ENCODE assay signal across 8 mouse cellular contexts in the genomic region with DNA sequence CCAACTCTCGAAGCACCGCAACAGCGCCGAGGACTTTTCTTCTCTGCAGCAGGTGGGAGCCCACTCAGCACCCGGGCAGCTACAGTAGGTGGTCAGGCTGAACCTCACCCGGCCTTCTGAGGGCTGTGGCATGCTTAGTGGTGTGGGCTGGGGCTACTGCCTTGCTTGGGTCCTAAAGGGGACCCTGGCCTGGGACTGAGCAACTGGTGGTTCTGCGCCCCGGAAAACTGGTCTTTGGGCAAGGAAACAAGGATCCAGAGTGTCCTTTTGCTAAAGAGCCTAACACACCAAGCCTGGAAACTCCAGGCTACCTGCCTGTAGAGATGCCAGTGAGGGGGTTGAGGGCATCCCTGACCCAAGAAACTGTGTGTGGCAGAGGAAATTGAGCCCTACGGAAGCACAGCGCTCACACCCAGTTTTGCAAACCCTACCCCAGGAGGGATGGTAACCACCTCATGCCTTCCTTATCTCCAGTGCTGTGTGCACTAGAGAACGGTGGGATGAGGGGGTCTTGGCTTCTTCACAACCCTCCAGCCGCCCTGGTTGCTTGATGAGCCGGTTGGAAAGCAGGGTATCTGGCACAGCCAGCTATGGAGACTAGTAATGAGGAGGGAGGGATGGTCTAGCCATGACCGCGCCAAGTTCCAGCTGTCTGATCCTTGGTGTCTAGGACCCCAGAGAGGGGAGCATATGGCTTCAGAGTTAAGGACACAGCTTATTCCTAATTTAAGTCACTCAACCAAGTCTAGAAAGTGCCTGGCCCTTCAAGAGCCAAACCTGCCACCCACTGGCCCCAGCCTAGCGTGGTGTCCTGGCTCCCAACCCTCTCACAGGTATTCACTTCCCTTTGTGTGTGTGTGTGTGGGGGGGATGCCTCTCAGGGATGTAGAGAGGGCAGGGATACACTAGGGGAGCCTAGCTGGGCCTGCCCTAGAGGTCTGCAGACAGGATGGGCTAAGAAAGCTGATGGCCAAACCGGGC. TPM values are rescaled to one million over a fixed set of nuclear protein-coding genes. Genes with fewer than 3 reads are reported as not detected.
A peak's percentile ranks its signal among the peaks of the same experiment; 100 is the strongest.
DNase-seq lines count a peak whose midpoint lies in the region; ATAC-seq and TF ChIP-seq lines count a peak whose summit lies in the region.

No protein-coding gene starts in this region.

- ATAC-seq in forebrain, embryonic 11.5 days (replicated peaks; ENCODE audit: low FRiP score), result no peak; the same call in 1 of the 2 replicates
- no peak for ATAC-seq in intestine, embryonic 16.5 days
- peak; percentile 52; the same call in 1 of the 2 replicates for ATAC-seq in neural tube, embryonic 12.5 days (ENCODE audit: low FRiP score, low read depth)
- ATAC-seq in CD4-positive, CD25-positive, alpha-beta regulatory T cell, adult 4 months, result no peak

- no peak for TF ChIP-seq POLR2A in liver, adult 2 months (IDR thresholded peaks at IDR 0.05; ENCODE audit: extremely low read depth, insufficient read depth, low read length)

- no peak for TF ChIP-seq CTCF in liver, adult 2 months (IDR thresholded peaks at IDR 0.05; ENCODE audit: low read depth, low read length)

- H3K9me3 ChIP-seq in forebrain, embryonic 11.5 days (ENCODE audit: control insufficient read depth, low read length), result no peaks in the 10 kb centered on the region
- H3K9me3 ChIP-seq in intestine, embryonic 16.5 days (ENCODE audit: control insufficient read depth, low read length), result no peaks in the 10 kb centered on the region
- no peaks in the 10 kb centered on the region for H3K9me3 ChIP-seq in neural tube, embryonic 12.5 days

- peak overlapping the region; percentile 70 for H3K4me2 ChIP-seq in forebrain, embryonic 11.5 days (ENCODE audit: low read depth, low read length, severe bottlenecking)
- H3K4me2 ChIP-seq in intestine, embryonic 16.5 days (ENCODE audit: low read depth, low read length), result peak overlapping the region; percentile 61
- H3K4me2 ChIP-seq in neural tube, embryonic 12.5 days (replicated peaks), result peak overlapping the region; percentile 80

- H3K27me3 ChIP-seq in liver, adult 2 months (ENCODE audit: control insufficient read depth, insufficient read depth, low read length), result no peaks in the 10 kb centered on the region
- H3K27me3 ChIP-seq in forebrain, embryonic 11.5 days (ENCODE audit: control insufficient read depth, insufficient read depth, low read length), result peaks cover 5% of the 10 kb centered on the region; the same call in 1 of the 2 replicates
- no peaks in the 10 kb centered on the region for H3K27me3 ChIP-seq in intestine, embryonic 16.5 days (replicated peaks; ENCODE audit: control insufficient read depth, insufficient read depth, low read length)
- H3K27me3 ChIP-seq in neural tube, embryonic 12.5 days (replicated peaks), result no peaks in the 10 kb centered on the region; the same call in none of the 2 replicates

- H3K4me1 ChIP-seq in liver, adult 2 months (ENCODE audit: control insufficient read depth, insufficient read depth, low read length), result no peaks in the 10 kb centered on the region
- peaks cover 8% of the 10 kb centered on the region for H3K4me1 ChIP-seq in forebrain, embryonic 11.5 days (replicated peaks; ENCODE audit: control insufficient read depth, insufficient read depth, low read length)
- peaks cover 32% of the 10 kb centered on the region for H3K4me1 ChIP-seq in intestine, embryonic 16.5 days (ENCODE audit: control insufficient read depth, insufficient read depth, low read length)
- peaks cover 27% of the 10 kb centered on the region for H3K4me1 ChIP-seq in neural tube, embryonic 12.5 days

- H3K27ac ChIP-seq in liver, adult 2 months (replicated peaks; ENCODE audit: insufficient read depth, low read depth, low read length), result no peak overlapping the region
- no peak overlapping the region for H3K27ac ChIP-seq in forebrain, embryonic 11.5 days (ENCODE audit: low read depth, low read length)
- H3K27ac ChIP-seq in intestine, embryonic 16.5 days (ENCODE audit: low read length), result peak overlapping the region; percentile 77
- H3K27ac ChIP-seq in neural tube, embryonic 12.5 days, result no peak overlapping the region

- H3K79me2 ChIP-seq in liver, adult 2 months (ENCODE audit: control insufficient read depth, insufficient read depth, low read length), result no peaks in the 10 kb centered on the region

- peak overlapping the region; percentile 49 for H3K4me3 ChIP-seq in liver, adult 2 months (ENCODE audit: insufficient read depth, low read depth, low read length)
- peak overlapping the region; percentile 27 for H3K4me3 ChIP-seq in forebrain, embryonic 11.5 days (ENCODE audit: low read depth, low read length)
- peak overlapping the region; percentile 50 for H3K4me3 ChIP-seq in intestine, embryonic 16.5 days (ENCODE audit: low read length)
- peak overlapping the region; percentile 31 for H3K4me3 ChIP-seq in neural tube, embryonic 12.5 days

- DNase-seq in liver, adult 2 months (ENCODE audit: extremely low read depth, low read depth, low spot score), result no peak
- no peak for DNase-seq in liver
- no peak for DNase-seq in forebrain, embryonic 11.5 days (ENCODE audit: low spot score)
- no peak for DNase-seq in urinary bladder, postnatal 14 days (ENCODE audit: low spot score)
- DNase-seq in frontal cortex, adult 2 months (ENCODE audit: extremely low spot score in 1 of 2, low spot score in 1 of 2), result no peak

- 38% methylated on average over 17 of the region's 17 CpGs for WGBS in liver, adult 2 months
- 34% methylated on average over 17 of the region's 17 CpGs for WGBS in forebrain, embryonic 11.5 days
- 30% methylated on average over 17 of the region's 17 CpGs for WGBS in intestine, embryonic 16.5 days
- WGBS in neural tube, embryonic 12.5 days, result 27% methylated on average over 17 of the region's 17 CpGs

- peak overlapping the region; percentile 42; the same call in 1 of the 2 replicates for H3K9ac ChIP-seq in liver, adult 2 months (ENCODE audit: low read depth, low read length)
- peak overlapping the region; percentile 57 for H3K9ac ChIP-seq in forebrain, embryonic 11.5 days (ENCODE audit: low read length)
- peak overlapping the region; percentile 76 for H3K9ac ChIP-seq in intestine, embryonic 16.5 days (ENCODE audit: low read depth, low read length)
- peak overlapping the region; percentile 63 for H3K9ac ChIP-seq in neural tube, embryonic 12.5 days

- H3K36me3 ChIP-seq in liver, adult 2 months (ENCODE audit: control insufficient read depth, insufficient read depth, low read length), result no peaks in the 10 kb centered on the region
- no peaks in the 10 kb centered on the region for H3K36me3 ChIP-seq in forebrain, embryonic 11.5 days (ENCODE audit: control insufficient read depth, insufficient read depth, low read length)
- H3K36me3 ChIP-seq in intestine, embryonic 16.5 days (ENCODE audit: control insufficient read depth, insufficient read depth, low read length), result no peaks in the 10 kb centered on the region
- no peaks in the 10 kb centered on the region for H3K36me3 ChIP-seq in neural tube, embryonic 12.5 days

RNA-seq across cellular contexts. Expression of gene Myl9, which starts 0.5 kb away (rescaled TPM):
- 5.6 and 6.4 TPM in 2 replicates for total RNA-seq in liver, adult 2 months (2014; rRNA removed)
- 4.6 and 6.1 TPM in 2 replicates for polyA plus RNA-seq in liver, adult 2 months (2012; rRNA removed)
- polyA plus RNA-seq in forebrain, embryonic 11.5 days (2014; fragmentation: Nextera tagmentation; extraction: Ambion mirVana), result 105 and 121 TPM in 2 replicates
- 1,232 and 1,258 TPM in 2 replicates for polyA plus RNA-seq in intestine, embryonic 16.5 days (2015; fragmentation: Nextera tagmentation; extraction: Ambion mirVana)
- 71.8 and 73.4 TPM in 2 replicates for polyA plus RNA-seq in neural tube, embryonic 12.5 days (2016; fragmentation: Nextera tagmentation; extraction: Ambion mirVana)
- not detected for polyA plus RNA-seq in CD4-positive, CD25-positive, alpha-beta regulatory T cell, adult 4 months (2017; shearing (Covaris generic))
- polyA plus RNA-seq in frontal cortex, adult 2 months (2012; rRNA removed), result 51.9 and 57.3 TPM in 2 replicates

Comparison
In these comparisons a context has a peak if more than half of its experiments do, and no peak if none do; other contexts are left out.
1. RNA of gene Myl9, which starts 0.5 kb away (polyA plus RNA-seq): 1,232 to 1,258 TPM in intestine, embryonic 16.5 days; 105 to 121 TPM in forebrain, embryonic 11.5 days, 71.8 to 73.4 TPM in neural tube, embryonic 12.5 days, 51.9 to 57.3 TPM in frontal cortex, adult 2 months, 4.6 to 6.1 TPM in liver, adult 2 months and not detected in CD4-positive, CD25-positive, alpha-beta regulatory T cell, adult 4 months; every median in the first group is over 10 times any median in the second.
2. Peak in every context shown above with its lines, with median percentiles within 50 percentile points of each other: H3K4me3 ChIP-seq, H3K9ac ChIP-seq and H3K4me2 ChIP-seq.